Mouse (Mus musculus): ENCODE results near the gene Apold1.

- no peak for TF ChIP-seq POLR2A (IDR thresholded peaks at IDR 0.05; ENCODE audit: extremely low read depth, insufficient read depth, low read length)
- no peak for TF ChIP-seq CTCF (IDR thresholded peaks at IDR 0.05; ENCODE audit: low read depth, low read length)
Observed at GRCm38 (mm10) chr6:134963910-134964309, 17.6 kb upstream of the Apold1 start.

Measured in liver, adult 2 months (tissue).